Mouse (Mus musculus) ES-CJ7 (cell line): Measurements from ENCODE around the gene Myo10.
A peak's percentile ranks its signal among the peaks of the same experiment; 100 is the strongest.

Experiments
- DNase-seq: peaks from one replicate; pipeline ENCODE4 v3.0.0; 2011; ENCODE audit warnings: low read depth, low spot score

The Myo10 gene

DNA sequence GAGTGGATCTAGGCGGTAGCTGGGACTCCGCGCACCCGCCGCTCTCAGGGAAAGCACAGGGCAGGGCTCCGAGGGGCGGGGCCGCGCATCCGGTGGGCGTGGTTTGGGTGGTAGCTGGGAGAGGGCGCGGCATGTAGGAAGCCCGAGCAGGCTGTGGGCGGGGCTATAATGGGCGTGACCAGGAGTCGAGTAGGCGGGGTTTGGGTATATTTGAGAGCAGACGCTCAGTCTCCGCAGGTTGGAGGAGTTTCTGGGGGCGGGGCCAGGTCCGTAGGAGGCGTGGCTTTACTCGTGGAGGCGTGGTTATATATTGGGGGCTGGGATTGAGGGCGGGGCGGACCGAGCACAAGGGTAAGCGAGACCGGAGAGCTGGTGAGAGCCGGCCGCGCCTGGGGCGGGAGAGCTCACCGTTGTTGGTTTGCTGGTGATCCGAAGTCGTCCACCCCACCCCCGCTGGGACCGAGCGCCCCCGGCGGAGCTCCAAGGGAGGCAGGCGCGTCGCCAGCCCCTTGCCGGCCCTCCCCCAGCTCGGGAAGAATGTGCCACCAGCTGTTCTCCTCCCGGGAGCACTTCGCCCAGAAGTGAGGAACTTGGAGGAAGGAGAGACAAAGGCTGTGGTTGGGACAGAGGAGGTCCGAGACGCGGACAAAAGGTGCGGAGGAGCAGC is at the start of gene Myo10:
Myo10 (plus strand) TSS at position 326 of the 667 bp plus-strand sequence.
- peak; percentile 100 for DNase-seq

DNA sequence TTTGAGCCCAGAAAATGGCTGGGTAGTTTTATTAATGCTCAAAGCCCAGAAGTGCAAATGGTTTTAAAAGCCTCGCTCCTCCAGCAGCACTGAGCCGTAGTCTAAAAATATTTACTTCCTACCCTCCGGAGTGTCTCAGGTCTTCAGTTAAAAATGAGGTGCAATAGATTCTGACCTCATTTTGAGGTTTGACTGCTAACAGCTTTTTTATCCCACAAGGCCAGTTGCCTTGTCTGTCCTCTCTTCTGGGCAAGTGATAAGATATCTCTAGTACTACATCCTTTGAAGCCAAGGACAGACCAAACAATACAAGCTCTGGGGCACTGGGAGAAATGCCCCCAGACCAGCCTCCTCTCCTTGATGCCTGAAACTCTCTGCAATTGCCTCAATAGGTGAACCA is 49.2 kb upstream of the Myo10 start:
- no peak for DNase-seq

DNA sequence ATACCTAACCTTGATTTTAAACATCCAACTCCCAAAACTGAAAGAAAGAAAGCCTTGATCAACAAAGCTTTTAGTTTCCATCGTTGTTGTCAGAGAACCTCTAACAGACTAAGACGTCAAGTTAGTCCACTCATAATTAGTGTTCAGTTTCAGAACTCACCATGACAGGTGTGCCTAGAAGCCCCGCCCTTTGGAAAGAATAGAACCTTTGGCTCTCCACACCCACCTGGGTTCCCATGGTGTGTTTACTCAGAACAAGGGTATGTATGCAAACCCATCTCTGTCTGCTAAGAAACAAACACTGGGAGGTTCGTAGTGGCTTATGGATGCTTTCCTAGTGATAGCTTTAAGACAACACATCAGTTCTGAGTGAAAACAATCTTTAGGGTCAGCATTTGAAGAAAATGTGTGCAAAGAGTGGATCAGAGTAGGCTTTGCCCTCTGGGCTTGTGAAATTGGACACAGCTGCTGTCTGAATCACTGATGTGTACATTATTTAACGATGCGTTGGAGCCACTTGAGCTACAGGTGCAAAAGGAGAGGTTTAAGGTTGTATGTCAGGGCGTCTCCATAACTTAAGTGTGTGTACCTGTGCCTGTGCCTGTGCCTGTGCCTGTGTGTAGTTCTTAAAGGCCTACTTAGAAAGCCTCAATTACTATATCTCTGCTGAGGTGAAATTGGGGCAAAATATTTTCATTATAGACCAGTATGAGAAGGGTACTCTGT is 48.3 kb upstream of the Myo10 start:
- no peak for DNase-seq

DNA sequence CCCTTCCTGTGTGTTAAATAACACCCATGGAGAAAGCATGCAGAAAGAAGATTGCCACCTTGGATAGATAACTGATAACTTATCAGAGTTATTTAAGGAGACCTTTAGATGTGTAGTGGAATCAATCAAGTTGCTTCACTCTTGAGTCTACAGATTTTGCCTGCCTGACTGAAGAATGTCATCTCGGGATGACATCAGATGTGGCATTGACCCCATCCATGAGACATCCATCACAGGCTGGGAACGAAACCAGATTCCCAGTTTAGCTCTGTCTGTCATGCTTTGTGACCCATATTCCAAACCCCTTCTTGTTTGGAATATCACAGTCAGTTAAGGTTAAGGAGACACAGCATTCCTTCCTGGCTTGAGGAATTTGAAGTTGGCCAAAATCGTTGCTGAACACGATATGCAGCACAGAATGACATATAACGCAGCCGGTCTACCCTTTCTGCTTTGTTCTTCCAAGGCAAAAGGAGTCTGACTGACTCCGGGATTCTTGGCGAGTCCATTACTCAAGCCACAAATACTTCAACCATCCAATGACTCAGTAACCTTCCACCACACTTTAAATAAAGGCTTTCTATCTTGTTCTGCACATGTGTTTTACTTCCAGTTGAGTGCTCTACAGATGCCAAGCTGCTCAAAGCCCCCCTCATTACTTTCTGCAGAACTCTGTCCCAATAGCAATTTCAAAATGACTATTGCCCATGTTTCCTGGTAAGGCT is 44.8 kb upstream of the Myo10 start:
- no peak for DNase-seq

DNA sequence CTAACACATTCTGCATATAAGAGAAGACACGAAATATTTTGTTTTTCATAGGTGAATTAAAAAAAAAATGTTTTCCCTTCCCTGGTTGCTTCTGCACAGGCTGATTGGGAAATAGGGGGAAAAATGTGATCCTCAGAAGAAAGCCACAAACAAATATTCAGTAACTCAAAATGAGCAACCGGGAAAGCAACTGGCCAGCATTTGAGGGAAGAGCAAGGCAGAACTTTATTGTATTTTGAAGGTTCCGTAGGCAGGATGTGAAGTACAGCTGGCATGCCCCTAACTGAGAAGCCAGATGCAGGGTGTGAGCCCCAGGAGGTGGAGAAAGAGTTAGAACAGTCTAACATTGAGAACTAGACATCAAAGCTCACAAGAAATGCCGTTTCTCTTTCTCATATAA is 44.0 kb upstream of the Myo10 start:
- DNase-seq, result no peak

DNA sequence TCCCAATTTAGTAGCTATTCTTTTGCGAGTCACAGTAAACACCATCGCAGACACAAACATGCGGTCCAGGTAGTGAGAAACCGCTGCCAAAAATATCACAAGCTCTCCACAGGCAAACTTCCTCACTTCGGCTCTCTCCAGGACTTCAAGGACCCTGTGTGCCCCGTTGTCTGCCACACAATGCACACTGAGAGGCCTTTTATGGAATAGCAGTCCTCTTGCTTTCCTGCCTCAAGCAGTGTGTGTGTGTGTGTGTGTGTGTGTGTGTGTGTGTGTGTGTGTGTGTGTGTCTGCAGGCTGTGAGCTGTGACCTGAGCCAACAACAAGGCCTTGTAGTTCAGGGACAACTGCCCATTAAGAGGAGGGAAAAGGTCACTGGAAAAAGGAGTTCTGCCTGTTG is 41.6 kb upstream of the Myo10 start:
- no peak for DNase-seq

DNA sequence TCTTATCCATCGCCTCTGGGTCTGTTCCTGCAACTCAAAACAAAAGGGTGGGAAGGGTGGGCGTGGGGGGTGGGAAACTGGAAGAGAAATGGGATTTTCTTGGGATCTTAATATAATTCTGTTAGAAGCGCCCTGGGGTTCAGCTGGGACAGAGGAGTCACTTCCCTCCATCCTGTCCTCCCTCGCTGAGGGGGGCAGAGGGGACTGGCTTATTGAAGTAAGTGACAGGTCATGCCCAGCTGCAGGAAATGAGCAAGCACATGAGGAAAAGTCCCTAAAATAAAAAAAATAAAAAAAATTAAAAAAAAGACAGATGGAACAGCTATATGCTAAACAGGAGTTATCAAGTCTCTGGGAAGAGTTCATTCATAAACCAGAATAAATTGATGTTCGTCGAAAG is 40.3 kb upstream of the Myo10 start:
- DNase-seq, result no peak

DNA sequence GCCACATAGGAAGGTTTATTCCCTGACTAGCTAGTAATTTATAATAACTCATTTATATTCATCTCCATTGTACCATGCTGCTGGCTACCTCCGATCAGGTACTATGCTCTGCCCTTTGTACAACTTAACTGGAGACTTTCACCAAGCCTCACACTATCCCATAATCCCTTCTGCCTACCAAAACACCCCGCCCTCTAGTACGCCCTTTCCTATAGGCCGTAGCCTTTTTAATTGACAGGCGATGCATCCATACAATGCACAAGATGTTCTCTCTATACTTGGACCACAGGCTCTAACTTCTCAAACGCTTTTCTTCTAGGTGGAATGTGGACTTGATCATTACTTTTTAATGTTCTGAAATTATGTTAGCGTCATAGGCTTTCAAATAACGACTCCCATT is 39.0 kb upstream of the Myo10 start:
- no peak for DNase-seq

DNA sequence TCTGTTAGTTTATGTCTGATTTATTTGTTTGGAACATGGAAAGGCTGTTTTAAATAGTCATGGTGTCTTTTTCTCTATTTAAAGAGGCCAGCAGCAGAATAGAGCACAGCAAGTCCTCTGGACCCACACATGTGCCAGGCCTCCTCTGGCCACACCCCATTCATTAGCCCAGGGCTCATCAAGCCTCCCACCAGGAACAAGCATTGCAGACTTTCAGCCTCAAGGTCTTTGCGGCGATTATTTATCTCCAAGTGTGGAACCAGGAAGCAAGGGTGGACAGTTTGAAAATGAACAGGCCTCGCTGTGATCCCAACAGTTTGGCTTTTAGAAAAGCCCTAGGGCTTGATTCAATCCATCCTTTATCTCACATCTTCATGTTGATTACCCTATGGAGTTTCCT is 35.5 kb upstream of the Myo10 start:
- DNase-seq, result no peak

DNA sequence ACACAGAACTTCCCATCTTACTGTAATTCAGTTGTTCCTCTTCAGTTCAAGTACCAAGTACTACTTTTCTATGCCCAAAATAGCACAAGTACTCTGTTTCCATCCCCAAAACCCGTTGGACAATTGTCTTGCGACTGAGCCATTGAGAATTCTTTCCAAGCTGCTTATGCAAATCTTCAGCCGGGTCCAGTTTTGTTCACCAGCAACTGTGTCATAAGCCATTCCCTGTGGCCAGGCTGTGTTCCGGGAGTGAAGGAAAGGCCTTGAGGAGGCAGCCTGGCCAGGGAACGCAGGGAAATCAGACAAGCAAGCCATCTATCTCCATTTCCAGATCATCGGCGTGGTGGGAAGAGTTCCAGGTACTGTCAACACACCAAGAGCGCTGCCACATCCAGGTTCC is 34.4 kb upstream of the Myo10 start:
- no peak for DNase-seq

DNA sequence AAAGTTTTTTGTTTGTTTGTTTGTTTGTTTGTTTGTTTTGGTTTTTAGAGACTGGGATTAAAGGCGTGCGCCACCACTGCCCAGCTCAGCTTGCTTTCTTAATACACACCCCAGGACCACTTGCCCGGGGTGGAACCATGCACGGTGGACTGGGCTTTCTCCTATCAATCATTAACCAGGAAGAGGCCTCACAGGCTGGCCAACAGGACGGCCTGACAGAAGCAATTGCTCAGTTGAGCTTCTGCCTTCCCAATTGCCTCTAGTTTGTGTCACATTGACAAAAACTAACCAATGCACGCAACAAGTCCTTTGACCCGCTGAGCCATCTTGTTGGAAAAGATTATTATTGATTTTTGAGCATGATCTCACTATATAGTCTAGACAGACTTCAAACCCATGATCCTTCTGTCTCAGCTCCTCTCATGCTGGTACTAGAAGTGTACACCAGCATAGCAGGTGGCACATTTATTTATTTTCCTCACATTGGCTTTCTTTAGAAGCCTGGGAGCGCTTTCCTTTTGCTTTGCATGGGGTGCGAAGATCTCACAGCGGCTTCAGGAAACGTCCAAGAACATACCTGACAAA is 32.9 kb upstream of the Myo10 start:
- no peak for DNase-seq

DNA sequence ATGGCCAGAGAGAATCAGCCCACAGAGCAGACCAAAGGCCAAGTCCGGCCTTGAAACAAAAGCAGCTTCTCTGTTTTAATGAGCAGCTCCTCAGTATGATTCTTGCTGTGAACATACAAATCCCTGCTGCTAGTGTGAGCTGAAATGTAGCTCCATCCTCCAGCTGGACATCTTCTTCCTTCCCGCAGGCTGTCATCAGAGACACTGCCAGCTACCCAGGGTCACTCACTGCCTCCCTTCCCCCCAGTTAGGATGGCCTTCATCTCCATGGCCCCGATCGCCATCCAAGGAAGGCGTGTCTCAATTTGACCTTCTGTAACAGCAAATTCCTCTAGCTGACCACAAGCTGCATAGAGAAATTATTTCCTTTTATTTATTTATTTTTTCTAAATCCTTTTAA is 32.4 kb upstream of the Myo10 start:
- DNase-seq, result no peak

DNA sequence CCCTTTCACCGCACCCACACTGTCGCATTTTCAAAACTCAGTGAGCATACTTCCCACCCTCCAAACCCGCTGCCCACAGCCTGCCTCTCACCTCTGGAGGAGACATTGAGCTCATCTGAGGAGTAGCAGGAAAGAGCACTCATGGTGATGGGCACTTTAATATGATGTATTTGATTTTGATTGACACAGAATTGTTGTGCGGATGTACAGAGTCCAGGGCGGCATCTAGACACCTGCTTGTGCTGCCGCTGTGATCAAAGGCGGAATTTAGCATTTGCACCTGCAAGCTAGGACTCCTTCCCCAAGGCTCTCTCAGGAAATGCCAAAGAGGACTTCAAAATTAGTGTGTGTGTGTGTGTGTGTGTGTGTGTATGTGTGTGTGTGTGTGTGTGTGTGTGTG is 31.4 kb upstream of the Myo10 start:
- DNase-seq, result peak; percentile 9

DNA sequence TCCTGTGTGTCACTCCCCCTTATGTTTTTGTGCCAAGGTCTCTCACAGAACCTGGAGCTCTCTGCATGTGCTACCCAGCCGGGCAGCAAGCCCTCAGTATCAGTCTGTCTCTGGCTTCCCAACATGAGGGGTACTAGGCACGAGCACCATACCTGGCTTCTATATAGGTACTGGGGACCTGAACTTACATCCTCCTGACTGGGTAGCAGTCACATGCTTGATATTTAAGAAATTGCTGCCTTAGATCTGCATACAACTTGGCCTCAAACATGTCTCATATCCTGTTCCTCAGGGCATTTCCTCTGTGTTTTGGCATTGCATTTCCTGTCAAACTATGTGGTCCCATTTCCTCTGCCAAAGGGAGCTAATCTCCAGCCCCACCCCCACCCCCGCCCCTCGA is 30.4 kb upstream of the Myo10 start:
- no peak for DNase-seq

DNA sequence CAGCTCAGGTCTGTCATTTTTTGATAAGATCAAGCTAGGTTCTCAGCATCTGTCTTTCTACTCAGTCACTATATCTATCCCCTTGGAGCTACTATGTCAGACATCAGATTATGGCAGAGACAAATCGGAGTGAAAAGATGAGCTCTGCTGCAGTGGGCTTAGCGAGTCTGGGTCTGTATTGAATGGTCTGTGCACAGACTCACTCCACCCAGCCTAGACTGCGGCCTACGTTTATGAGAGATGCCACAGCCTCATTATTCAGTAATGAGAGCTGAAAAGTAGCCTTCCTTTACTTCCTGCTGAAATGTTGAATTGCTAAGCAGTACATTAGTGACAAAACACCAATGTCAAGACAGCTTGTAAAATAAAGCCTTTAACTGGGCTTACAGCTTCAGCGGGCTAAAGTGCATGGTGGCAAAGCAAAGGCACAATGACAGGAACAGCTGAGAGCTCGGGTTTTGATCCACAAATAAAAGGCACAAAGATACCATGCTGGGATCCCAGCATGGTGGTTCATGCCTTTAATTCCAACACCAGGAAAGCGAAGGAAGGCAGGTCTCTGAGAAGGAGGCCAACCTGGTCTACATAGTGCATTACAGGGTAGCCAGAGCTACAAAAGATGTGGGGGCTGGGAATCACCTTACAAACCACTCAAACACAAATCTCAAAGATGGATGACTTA is 28.7 kb upstream of the Myo10 start:
- no peak for DNase-seq

DNA sequence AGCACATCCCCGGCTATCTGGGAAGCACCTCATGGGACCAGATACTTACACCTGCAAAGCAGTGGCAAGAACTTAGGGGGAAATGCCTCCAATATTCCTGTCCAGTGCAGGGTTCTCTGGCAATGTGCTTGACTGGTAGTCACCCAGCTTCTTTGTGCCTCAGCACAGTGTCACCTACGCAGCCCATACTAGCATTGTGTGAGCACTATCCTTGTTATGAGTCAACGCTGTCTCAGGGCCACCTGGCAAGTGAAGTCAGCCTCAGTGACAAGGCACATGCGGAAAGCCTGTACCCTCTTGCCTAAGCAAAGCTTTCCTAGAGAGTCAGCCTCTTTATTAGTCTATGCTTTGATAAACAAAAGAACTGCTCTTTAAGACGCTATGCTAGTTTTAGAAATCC is 24.0 kb upstream of the Myo10 start:
- no peak for DNase-seq

DNA sequence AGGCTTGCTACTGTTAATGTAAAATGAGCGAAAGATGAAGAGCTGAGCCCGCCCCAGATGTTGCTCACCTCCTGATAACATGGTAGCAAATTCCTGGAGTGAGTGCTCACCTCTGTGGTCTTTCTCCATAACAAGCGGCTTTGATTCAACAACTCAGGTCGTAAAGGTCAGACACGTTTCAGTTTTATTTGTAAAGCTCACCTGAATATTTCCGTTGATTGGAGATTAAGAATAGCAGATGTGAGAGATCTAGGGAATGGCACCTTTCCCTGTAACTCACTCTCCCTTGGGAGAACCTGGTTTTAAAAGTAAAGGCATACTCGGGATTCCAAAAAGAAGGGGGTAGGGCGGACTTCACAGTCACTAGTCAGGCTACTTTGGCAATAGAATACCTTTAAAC is 20.0 kb upstream of the Myo10 start:
- peak; percentile 30 for DNase-seq

DNA sequence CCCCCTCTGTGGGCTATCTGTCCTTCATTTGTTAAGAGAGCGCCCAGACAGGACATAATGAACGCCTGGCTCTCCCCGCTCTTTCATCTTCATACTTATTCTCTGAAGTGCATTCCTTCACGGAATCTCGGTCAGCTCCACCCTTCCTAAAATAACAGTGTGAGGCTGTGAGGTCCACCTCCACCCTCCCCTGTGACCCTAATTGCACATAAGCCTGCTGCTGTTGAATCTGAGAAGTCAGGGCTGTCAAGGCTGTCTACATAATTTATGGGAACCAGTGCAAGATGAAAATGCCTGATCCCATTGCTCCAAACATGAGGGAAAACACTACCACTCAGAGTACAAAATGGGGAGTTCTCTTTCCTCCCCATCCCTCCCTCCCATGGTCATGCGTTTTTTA is 19.0 kb upstream of the Myo10 start:
- DNase-seq, result no peak

DNA sequence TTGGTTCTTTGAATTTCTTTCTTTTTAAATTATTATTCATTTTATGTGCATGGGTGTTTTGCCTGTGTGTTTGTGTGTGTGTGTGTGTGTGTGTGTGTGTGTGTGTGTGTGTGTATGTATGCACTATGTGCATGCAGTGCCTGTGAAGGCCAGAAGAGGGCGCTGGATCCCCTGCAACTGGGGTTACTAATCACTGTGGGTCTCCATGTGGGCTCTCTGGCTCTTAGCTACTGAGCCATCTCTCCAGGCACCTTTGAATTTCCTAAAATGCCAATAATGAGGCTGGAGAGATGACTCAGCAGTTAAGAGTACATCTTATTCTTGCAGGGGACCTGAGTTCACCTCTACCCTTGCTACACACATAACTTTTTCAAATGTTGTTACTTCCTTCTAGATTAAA is 18.1 kb upstream of the Myo10 start:
- DNase-seq, result no peak

DNA sequence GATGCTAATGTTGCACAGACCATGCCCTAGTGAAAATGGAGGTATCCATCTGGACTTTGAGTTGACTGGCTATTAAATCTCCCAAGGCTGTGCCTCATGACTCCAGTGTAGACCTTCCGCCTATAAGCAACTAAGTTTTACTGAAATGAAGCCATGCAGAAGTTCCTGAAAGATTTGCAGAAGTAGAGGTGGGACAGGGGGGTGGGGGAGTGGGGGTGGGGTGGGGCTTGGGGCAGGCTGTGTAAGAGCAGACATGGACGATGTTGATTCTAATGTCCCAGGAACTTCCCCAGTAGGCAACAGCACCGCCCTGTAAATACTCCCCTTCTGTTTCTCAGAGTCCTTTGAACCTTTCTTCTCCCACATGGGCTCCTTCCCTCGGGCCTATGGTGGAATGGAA is 16.9 kb upstream of the Myo10 start:
- no peak for DNase-seq

DNA sequence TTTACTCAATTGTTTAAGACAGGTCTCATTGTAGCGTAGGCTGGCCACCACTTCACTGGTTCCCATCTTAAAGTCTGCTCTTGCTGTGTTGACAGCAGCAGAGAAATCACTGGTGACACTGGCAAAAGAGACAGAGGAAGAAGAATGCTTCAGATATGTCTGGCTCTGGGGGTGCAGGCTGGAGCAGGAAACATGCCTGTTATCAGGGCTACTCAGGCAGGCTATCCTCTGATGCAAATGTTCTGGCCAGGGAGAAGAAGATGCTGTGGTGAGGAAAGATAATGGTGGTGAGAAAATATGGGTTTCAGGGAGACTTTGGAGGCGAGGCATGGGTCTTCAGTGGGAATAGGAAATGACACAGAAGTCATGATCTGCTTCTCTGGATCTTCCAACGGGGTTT is 13.6 kb upstream of the Myo10 start:
- DNase-seq, result no peak

DNA sequence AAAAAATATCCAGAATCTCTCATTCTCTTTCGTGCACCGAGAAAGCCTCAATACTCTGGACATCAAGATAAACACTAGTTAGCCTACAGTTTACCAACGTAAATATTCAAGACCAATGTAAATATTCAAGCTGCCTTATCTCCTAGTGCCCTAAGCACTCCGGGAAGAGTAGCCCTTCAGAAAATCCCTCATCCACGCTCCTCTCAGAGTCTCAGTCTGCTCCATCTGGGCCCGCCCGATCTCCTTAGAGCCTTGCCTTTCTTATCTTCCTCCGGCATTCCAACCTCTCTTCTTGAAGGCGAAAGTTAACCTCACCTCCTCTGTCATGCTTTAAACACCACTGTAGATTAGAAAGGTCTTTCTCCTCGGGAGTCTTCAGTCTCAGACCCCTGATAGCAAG is 13.1 kb upstream of the Myo10 start:
- no peak for DNase-seq
